Comparison of ENCODE assay signal across 22 mouse cellular contexts in the genomic region with DNA sequence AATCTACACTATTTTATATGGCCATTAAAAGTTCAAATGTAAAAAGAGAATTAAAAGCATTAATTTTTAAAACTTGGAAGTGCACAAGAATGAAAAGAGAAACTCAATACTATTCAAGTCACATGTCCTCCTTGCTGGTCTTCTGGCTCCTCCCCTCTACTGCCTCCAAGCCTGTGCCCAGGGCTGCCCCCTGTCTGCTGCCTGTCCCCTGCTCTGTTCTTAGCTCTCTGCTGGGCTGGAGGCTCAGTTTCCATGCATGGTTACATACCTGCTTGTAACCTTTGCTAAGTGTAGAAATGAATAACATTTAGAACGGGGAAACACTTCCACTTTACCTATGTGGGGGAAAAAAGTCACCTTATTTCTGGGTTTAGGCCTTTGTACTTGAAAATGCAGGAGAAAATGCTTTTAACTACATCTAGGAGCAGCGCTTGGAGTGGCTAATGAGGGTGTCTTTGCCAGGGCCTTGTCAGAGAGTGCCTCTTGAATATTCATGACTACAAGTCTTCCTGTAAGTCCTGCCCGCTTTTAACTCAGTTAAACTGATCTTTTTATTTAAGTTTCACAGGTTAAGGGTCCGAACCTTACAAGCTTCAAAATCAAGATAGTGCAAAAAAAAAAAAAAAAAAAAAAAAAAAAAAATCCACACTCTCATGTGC. TPM values are rescaled to one million over a fixed set of nuclear protein-coding genes. Genes with fewer than 3 reads are reported as not detected.
DNase-seq lines count a peak whose midpoint lies in the region; ATAC-seq and TF ChIP-seq lines count a peak whose summit lies in the region.
"Had no signal": no experiment of that assay in that cellular context is flagged by ENCODE, and none has a peak within 500 bp of the region (broad histone marks: within the 10 kb centered on the region; RNA-seq: fewer than 3 reads in every experiment).

No protein-coding gene starts in this region.

- peak; percentile 56 for TF ChIP-seq CTCF in layer of hippocampus, adult 2 months (conservative IDR thresholded peaks at IDR 0.05)

- no peaks in the 10 kb centered on the region for H3K36me3 ChIP-seq in neural tube, embryonic 13.5 days
- H3K36me3 ChIP-seq in neural tube, embryonic 15.5 days = no peaks in the 10 kb centered on the region
- H3K36me3 ChIP-seq in forebrain, embryonic 13.5 days (ENCODE audit: poor library complexity, severe bottlenecking) = no peaks in the 10 kb centered on the region
- H3K36me3 ChIP-seq: liver, embryonic 12.5 days had no signal

- peaks cover 4% of the 10 kb centered on the region; the same call in 1 of the 2 replicates for H3K4me1 ChIP-seq in neural tube, embryonic 13.5 days (replicated peaks)
- no peaks in the 10 kb centered on the region for H3K4me1 ChIP-seq in neural tube, embryonic 15.5 days
- peaks cover 7% of the 10 kb centered on the region for H3K4me1 ChIP-seq in forebrain, embryonic 13.5 days
- H3K4me1 ChIP-seq: liver, embryonic 12.5 days had no signal

- H3K4me2 ChIP-seq in neural tube, embryonic 13.5 days = no peak overlapping the region
- H3K4me2 ChIP-seq in neural tube, embryonic 15.5 days = no peak overlapping the region
- H3K4me2 ChIP-seq in forebrain, embryonic 13.5 days = no peak overlapping the region
- H3K4me2 ChIP-seq: liver, embryonic 12.5 days had no signal

- H3K27me3 ChIP-seq in neural tube, embryonic 13.5 days = no peaks in the 10 kb centered on the region
- H3K27me3 ChIP-seq in neural tube, embryonic 15.5 days (replicated peaks) = no peaks in the 10 kb centered on the region
- H3K27me3 ChIP-seq in forebrain, embryonic 13.5 days = no peaks in the 10 kb centered on the region
- H3K27me3 ChIP-seq: liver, embryonic 12.5 days had no signal

- H3K9ac ChIP-seq in neural tube, embryonic 13.5 days = no peak overlapping the region
- H3K9ac ChIP-seq in neural tube, embryonic 15.5 days (replicated peaks) = no peak overlapping the region
- no peak overlapping the region for H3K9ac ChIP-seq in forebrain, embryonic 13.5 days
- H3K9ac ChIP-seq: liver, embryonic 12.5 days had no signal

- WGBS in neural tube, embryonic 13.5 days = 63% methylated on average over 4 of the region's 4 CpGs
- 63% methylated on average over 4 of the region's 4 CpGs for WGBS in neural tube, embryonic 15.5 days
- WGBS in forebrain, embryonic 13.5 days = 39% methylated on average over 4 of the region's 4 CpGs

- no peaks in the 10 kb centered on the region for H3K9me3 ChIP-seq in neural tube, embryonic 13.5 days
- H3K9me3 ChIP-seq in neural tube, embryonic 15.5 days (replicated peaks) = no peaks in the 10 kb centered on the region
- H3K9me3 ChIP-seq in forebrain, embryonic 13.5 days (replicated peaks) = no peaks in the 10 kb centered on the region
- H3K9me3 ChIP-seq: liver, embryonic 12.5 days had no signal

- no peak for DNase-seq in layer of hippocampus, adult 2 months (ENCODE audit: low spot score in 2 of 2)
- DNase-seq in layer of hippocampus, adult 9-10 months (ENCODE audit: low spot score) = no peak
- DNase-seq in cerebellum, adult 11-12 months = no peak
- no peak for DNase-seq in layer of hippocampus, adult 8-10 months (ENCODE audit: low spot score in 2 of 2)
- DNase-seq: cerebellum, postnatal 14 days; gastrocnemius, postnatal 14 days; kidney, adult 9 months; kidney, postnatal 4 days; layer of hippocampus, postnatal 36 days; retina, postnatal 1 day; spleen, adult 18-20 months; thymus, adult 2 months had no signal

- peak overlapping the region; percentile 2; the same call in 1 of the 2 replicates for H3K27ac ChIP-seq in layer of hippocampus, adult 2 months
- 0 out of 2 replicates have a peak overlapping the region, but pooled peaks have one; percentile 18 for H3K27ac ChIP-seq in neural tube, embryonic 13.5 days (replicated peaks)
- H3K27ac ChIP-seq in neural tube, embryonic 15.5 days (replicated peaks) = no peak overlapping the region
- peak overlapping the region; percentile 48; the same call in 1 of the 2 replicates for H3K27ac ChIP-seq in forebrain, embryonic 13.5 days
- H3K27ac ChIP-seq: liver, embryonic 12.5 days had no signal

- no peak overlapping the region for H3K4me3 ChIP-seq in layer of hippocampus, adult 2 months
- no peak overlapping the region for H3K4me3 ChIP-seq in neural tube, embryonic 13.5 days
- no peak overlapping the region for H3K4me3 ChIP-seq in neural tube, embryonic 15.5 days (replicated peaks)
- no peak overlapping the region for H3K4me3 ChIP-seq in forebrain, embryonic 13.5 days
- H3K4me3 ChIP-seq: liver, embryonic 12.5 days had no signal

- no peak for ATAC-seq in neural tube, embryonic 13.5 days (ENCODE audit: low read depth)
- no peak for ATAC-seq in neural tube, embryonic 15.5 days (ENCODE audit: low FRiP score)
- peak; percentile 79 for ATAC-seq in forebrain, embryonic 13.5 days
- ATAC-seq: liver, embryonic 12.5 days had no signal

RNA-seq across cellular contexts. Expression of a gene that starts 18.3 kb away (rescaled TPM):
- not detected for total RNA-seq in layer of hippocampus, adult 2 months (2021)
- polyA plus RNA-seq in neural tube, embryonic 13.5 days (2015; fragmentation: Nextera tagmentation; extraction: Ambion mirVana) = not detected in 2 replicates
- not detected in 2 replicates for polyA plus RNA-seq in neural tube, embryonic 15.5 days (2015; fragmentation: Nextera tagmentation; extraction: Ambion mirVana)
- not detected in 2 replicates for polyA plus RNA-seq in forebrain, embryonic 13.5 days (2015; fragmentation: Nextera tagmentation; extraction: Ambion mirVana)
- total RNA-seq in layer of hippocampus, adult 8-10 months (2022) = not detected
- total RNA-seq: gastrocnemius, postnatal 14 days; layer of hippocampus, postnatal 36 days; megakaryocyte, adult 5-6 weeks had no signal
- polyA plus RNA-seq: frontal cortex, adult 2 months; heart, postnatal 0 days; limb, embryonic 11.5 days; liver, embryonic 12.5 days; lung, embryonic 16.5 days; stomach, embryonic 14.5 days; thymus, adult 2 months had no signal
